Mouse (Mus musculus) splenic B cell, adult 2 months (primary cell): ENCODE measurements around the gene Prpsap1.

Experiments
- DNase-seq: peaks from one replicate; pipeline ENCODE4 v3.0.0-alpha.2; 2011; ENCODE audit warnings: low read depth, low spot score
- H3K27me3 ChIP-seq: 2 replicates; pipeline ENCODE4 v1.6.1; 2012; ENCODE audit warnings: mild to moderate bottlenecking, low read length, moderate library complexity, mixed read lengths; ENCODE audit not compliant: control insufficient read depth, poor library complexity, insufficient read depth, severe bottlenecking
- H3K36me3 ChIP-seq: 2 replicates; pipeline ENCODE4 v1.6.1; 2012; ENCODE audit warnings: mild to moderate bottlenecking, low read length, moderate library complexity, mixed read lengths; ENCODE audit not compliant: control insufficient read depth, poor library complexity, insufficient read depth, severe bottlenecking

The Prpsap1 gene

GRCm38 (mm10) chr11:116453889-116454288, 40.1 kb downstream of the Prpsap1 start:
- Histone ChIP-seq H3K36me3 (no peaks in the 10 kb centered on the region), H3K27me3 (no peaks in the 10 kb centered on the region)
- DNase-seq = no peak

DNA sequence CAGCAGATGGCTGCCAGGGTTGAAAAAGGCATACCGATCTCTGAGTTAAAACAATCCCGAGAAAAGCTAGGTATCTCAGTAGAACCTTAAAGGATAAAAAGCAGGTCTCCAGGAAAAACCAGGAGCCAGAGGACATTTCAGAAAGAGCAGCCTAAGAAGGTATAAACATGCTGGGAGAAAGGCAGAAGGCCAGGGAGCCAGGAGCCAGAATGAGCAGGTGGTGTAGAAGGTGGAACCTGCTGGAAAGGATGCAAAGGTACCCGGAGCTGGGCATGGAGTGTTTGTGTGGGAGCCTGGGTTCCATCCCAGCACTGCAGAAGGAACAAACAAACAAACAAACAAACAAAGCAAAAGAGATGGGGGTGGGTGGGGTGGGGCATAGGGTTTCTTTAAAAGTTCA, 44.7 kb downstream of the Prpsap1 start:
- H3K27me3 ChIP-seq = no peaks in the 10 kb centered on the region
- no peaks in the 10 kb centered on the region for H3K36me3 ChIP-seq
- DNase-seq = no peak

GRCm38 (mm10) chr11:116447822-116448221, 46.2 kb downstream of the Prpsap1 start:
- Histone ChIP-seq H3K36me3 (no peaks in the 10 kb centered on the region), H3K27me3 (no peaks in the 10 kb centered on the region)
- no peak for DNase-seq

DNA sequence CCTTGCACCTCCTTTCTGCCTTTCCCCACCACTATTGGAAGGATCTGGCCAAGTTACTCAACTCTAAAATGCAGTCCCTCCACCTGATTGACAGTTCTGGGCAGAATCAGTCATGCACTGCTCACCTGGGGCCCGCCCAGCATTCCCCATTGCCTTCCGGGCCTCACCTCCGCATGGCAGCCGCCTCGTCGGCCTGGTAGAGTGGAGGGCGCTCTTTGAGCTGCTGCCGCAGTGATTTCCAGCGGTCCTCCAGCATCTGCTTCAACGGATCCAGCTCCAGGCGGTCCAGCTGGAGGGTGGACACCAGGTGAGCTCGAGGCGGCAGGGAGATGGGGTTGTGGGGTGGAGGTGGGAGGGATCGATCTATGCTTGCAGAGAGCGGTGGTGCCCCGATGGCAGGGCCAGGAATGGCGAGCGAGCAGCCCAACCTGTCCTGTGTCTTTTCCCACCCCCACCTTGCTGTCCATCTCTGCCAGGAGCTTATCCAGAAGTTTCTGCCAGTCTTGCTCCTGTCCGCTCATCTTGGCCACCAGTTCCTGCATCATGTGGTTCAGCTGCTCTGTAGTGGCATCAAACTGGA, 47.6 kb downstream of the Prpsap1 start:
- H3K36me3 ChIP-seq = no peaks in the 10 kb centered on the region
- DNase-seq = no peak
- H3K27me3 ChIP-seq = no peaks in the 10 kb centered on the region

GRCm38 (mm10) chr11:116445596-116446307, 48.2 kb downstream of the Prpsap1 start:
- peak; percentile 94 for DNase-seq
- Histone ChIP-seq H3K36me3 (no peaks in the 10 kb centered on the region), H3K27me3 (no peaks in the 10 kb centered on the region)

- no peaks in the 10 kb centered on the region for H3K27me3 ChIP-seq
- DNase-seq = no peak
- no peaks in the 10 kb centered on the region for H3K36me3 ChIP-seq
Observed at GRCm38 (mm10) chr11:116443935-116444334, 50.1 kb downstream of the Prpsap1 start.

DNA sequence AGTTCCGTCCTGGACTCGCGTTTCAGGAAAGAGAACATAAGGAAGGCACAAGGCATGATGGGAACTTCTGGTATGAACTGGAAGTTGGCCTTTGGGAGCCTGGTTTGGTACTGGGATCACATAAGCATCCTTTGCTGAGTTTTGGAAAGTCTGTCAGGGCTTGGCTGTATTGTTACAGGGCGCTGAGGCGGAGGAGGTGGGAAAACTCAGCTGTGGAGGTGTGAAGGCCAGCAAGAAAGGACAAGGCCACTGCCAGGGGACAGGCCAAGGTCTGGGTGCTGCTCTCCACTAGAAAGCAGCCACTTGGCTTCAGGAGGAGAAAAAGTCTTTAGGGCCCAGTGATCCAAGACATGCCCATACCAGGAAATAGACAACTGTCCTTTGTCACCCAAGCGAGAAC, 50.7 kb downstream of the Prpsap1 start:
- Histone ChIP-seq H3K27me3 (no peaks in the 10 kb centered on the region), H3K36me3 (no peaks in the 10 kb centered on the region)
- DNase-seq = no peak

DNA sequence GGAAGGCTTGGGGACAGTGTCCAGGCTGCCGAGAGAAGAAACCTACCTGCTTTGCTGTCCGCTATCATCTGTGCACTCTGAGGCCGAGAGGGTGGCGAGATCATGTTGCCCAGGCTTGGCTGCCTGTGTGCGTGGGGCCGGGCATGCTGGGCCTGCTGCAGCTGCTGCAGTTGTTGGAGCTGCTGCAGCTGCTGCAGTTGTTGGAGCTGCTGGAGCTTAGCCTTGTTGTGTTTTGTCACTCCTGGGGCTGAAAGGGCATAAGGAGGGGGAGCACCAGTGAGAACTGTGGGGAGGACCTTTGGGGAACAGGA, 51.2 kb downstream of the Prpsap1 start:
- Histone ChIP-seq H3K36me3 (no peaks in the 10 kb centered on the region), H3K27me3 (no peaks in the 10 kb centered on the region)
- no peak for DNase-seq

DNA sequence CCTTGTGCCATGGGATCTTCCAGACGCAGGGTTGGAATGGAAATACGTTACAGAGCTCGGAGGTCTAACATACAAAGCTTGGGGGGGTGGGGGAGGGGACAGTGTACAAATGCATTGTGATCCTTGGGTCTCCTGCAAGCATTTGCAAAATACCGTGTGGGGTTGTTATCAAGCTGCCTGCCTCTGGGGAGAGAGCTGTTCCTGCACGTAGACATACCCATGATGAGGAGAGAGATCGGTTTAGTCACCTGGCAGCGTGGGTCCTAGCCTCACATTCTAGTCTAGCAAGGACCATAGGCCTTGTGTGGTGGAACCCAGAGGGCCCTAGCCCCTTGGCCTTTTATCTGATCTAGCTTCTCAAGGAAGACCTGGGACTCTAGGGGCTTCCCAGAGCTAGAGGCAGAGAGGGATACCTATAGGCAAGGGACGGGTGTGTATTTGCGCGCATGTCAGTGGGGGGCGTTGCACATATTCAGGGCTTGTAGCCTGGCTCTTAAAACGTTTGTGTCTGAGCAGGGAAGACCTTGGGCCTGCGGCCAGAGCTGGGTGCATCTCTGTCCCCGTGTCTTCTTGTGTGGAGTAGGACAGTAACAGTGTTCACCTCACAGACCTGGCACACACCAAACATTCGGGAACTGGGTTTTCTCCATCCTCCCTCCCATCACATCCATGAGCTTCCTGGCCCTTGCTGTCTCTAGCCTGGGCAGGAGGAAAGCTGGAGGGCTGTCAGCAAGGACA, 51.7 kb downstream of the Prpsap1 start:
- no peaks in the 10 kb centered on the region for H3K36me3 ChIP-seq
- no peaks in the 10 kb centered on the region for H3K27me3 ChIP-seq
- no peak for DNase-seq

DNA sequence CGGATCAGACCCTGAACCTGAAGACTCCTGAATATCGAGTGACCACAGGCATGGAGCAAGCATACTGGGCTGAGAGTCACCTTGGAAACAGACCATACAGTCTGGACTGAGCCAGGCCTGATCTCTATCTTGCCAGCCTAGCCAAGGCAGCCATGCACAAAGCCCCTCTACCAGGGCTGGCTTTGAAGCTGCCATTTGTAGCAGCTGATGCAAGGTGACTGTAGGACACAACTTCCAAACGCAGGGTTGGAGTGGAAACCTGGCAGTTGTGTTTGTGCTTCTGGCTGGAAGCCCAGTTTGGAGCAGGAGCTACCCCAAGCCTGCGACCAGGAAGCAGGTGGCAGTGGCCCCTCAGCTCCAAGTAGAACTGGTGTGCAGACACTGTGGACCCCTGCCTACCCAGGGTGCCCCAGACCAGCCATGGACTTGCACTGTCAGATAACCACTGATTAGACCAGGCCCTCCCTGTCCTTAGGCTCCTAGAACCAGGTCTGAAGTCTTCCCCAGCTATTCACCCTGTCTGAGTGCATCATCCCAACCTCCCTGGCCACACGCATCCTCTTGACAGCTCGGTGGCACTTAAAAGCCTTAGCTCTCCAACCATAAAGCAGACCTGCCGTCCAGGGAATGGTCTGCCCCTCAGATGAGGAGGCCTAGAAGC, 53.5 kb downstream of the Prpsap1 start:
- no peak for DNase-seq
- H3K27me3 ChIP-seq = no peaks in the 10 kb centered on the region
- 0 out of 2 replicates have a peak, but pooled peaks cover 4% of the 10 kb centered on the region for H3K36me3 ChIP-seq

DNA sequence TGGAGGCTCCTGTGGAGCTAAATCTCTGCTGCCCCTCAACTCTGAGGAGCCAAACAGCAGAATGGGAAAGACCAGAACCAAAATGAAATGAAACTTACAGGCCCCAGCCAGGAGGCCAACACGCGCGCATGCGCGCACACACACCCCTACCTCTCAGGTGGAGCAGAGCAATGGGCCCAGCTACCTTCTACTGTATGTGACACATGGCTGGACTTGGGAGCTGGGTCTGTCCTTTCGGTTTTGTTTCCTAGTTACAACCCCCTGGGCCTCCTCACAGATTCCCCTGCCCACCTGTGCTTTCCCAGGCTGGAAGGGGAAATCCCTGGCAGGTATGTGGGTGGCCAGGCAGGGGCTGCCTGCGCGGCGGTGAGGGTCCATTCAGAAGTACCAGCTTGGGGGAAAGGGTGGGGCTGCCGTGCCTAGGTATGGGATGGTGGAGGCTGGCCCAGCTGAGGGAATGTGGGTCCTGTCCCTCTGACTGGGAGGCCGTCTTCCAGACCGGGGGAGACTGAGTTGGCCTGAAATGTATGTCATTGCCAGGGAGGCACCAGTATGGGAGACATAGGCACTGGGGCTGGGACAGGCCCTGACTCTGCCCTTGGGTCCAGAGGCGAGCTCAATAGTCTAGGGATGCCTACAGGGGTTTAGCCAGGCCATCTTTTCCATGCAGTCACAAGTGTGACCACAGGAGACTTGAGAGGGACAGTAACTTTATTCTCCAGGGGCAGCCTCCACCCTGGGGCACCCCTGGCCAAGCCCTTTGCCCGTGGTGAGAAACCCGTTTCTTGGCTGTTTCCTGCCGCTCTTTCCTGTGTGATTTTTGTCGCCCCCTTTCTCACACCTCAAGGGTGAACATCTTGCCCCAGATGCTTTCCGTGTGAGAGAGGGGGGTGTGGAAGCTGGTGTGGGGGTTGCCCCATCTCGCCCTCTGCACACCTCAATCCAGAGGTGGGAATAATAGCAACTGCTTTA, 54.4 kb downstream of the Prpsap1 start:
- H3K27me3 ChIP-seq = no peaks in the 10 kb centered on the region
- H3K36me3 ChIP-seq = 0 out of 2 replicates have a peak, but pooled peaks cover 4% of the 10 kb centered on the region
- peak; percentile 60 for DNase-seq

DNA sequence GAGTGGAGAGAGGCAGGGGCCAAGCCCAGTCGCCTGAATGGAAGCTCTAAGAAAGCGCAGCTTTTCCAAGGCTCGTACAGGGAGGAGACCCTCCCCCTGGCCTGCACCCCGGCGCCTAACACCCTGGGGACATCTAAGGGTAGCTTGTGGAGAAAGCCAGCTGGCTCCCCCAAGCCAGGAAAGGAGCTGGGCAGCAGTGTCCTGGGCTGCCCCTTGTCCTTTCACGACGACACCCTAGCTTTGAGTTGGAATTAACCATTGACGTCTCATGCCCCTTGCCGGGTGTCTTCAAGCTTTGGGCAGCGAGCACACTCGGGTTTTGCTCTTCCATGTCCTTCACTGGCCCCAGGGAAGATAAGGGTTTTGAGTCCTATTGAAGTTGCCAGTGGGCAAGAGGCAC, 56.5 kb downstream of the Prpsap1 start:
- Histone ChIP-seq H3K36me3 (0 out of 2 replicates have a peak, but pooled peaks cover 4% of the 10 kb centered on the region), H3K27me3 (no peaks in the 10 kb centered on the region)
- DNase-seq = no peak

DNA sequence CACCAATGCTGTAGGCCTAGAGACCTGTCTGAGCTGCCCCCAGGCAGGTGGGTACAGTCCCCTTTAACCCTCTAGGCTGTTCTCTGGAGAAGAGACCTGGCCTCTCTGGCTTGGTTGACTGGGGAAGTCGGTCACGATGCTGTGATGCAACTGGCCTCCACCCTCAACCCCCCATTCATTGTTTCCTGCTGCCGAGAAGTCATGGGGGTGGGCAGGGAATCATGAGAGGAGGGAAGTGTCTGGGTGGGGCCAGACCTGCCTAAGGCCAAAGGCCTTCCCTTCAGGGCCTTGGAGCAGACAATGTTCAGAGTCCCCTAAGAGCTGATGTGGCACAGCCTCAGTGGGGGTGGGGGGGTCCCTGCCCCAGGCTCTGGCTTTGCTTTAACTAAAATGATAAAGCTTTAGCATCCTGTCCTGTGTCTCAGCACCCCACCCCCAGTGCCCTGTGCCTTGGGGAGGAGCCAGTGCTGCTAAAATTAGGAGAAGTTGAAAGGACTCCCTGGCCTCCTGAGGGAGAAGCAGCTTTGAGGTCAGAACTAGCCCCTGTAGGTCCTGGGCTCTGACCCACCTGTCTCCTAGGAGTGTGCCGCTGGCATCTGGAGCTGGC, 57.2 kb downstream of the Prpsap1 start:
- peak; percentile 58 for DNase-seq
- 0 out of 2 replicates have a peak, but pooled peaks cover 4% of the 10 kb centered on the region for H3K36me3 ChIP-seq
- H3K27me3 ChIP-seq = no peaks in the 10 kb centered on the region
